Mouse (Mus musculus) right cerebral cortex, postnatal 36 days (tissue): Measurements from ENCODE around the gene AI597479.
"Not testable (repeated sequence)": the region's sequence is repeated elsewhere in the genome, so short reads cannot be mapped to it uniquely, and the experiment has no call there.

Experiments
- DNase-seq, 2 experiments: peaks; one replicate each; pipeline ENCODE4 v3.0.0; 2022; ENCODE audit warnings: low spot score in 2 of 2, mixed read lengths in 1 of 2

AI597479 gene

GRCm38 (mm10) chr1:43124726-43125125, 26.2 kb downstream of the AI597479 start:
- DNase-seq: no peak

GRCm38 (mm10) chr1:43127196-43127595, 28.7 kb downstream of the AI597479 start:
- DNase-seq: no peak

- DNase-seq: no peak
Measured at GRCm38 (mm10) chr1:43127820-43128610, 29.5 kb downstream of the AI597479 start.

GRCm38 (mm10) chr1:43130219-43130981, 31.9 kb downstream of the AI597479 start:
- no peak for DNase-seq

- no peak for DNase-seq
Measured at GRCm38 (mm10) chr1:43131591-43131990, 33.1 kb downstream of the AI597479 start.

GRCm38 (mm10) chr1:43136488-43137029, 38.0 kb downstream of the AI597479 start:
- not testable (repeated sequence) for DNase-seq

- DNase-seq: peak; percentile 47 to 79
Measured at GRCm38 (mm10) chr1:43137334-43137733, 38.8 kb downstream of the AI597479 start.

GRCm38 (mm10) chr1:43138268-43138812, 39.8 kb downstream of the AI597479 start:
- DNase-seq: no peak

GRCm38 (mm10) chr1:43139587-43140266, 41.2 kb downstream of the AI597479 start:
- peak; percentile 69 to 80 for DNase-seq

- no peak for DNase-seq
Measured at GRCm38 (mm10) chr1:43141555-43141961, 43.0 kb downstream of the AI597479 start.

GRCm38 (mm10) chr1:43142849-43143248, 44.3 kb downstream of the AI597479 start:
- no peak for DNase-seq

- no peak for DNase-seq
Measured at GRCm38 (mm10) chr1:43143284-43143683, 44.8 kb downstream of the AI597479 start.

- no peak for DNase-seq
Measured at GRCm38 (mm10) chr1:43143791-43144190, 45.3 kb downstream of the AI597479 start.

GRCm38 (mm10) chr1:43144338-43144906, 45.9 kb downstream of the AI597479 start:
- no peak for DNase-seq

GRCm38 (mm10) chr1:43145388-43145787, 46.9 kb downstream of the AI597479 start:
- DNase-seq: no peak

- no peak for DNase-seq
Measured at GRCm38 (mm10) chr1:43147474-43147873, 49.0 kb downstream of the AI597479 start.

GRCm38 (mm10) chr1:43150225-43150624, 51.7 kb downstream of the AI597479 start:
- no peak for DNase-seq

- DNase-seq: no peak
Measured at GRCm38 (mm10) chr1:43152626-43153025, 54.1 kb downstream of the AI597479 start.

GRCm38 (mm10) chr1:43153538-43153937, 55.0 kb downstream of the AI597479 start:
- DNase-seq: no peak

GRCm38 (mm10) chr1:43154491-43154890, 56.0 kb downstream of the AI597479 start:
- DNase-seq: no peak

GRCm38 (mm10) chr1:43157907-43158306, 59.4 kb downstream of the AI597479 start:
- no peak for DNase-seq
